In the genomic region with DNA sequence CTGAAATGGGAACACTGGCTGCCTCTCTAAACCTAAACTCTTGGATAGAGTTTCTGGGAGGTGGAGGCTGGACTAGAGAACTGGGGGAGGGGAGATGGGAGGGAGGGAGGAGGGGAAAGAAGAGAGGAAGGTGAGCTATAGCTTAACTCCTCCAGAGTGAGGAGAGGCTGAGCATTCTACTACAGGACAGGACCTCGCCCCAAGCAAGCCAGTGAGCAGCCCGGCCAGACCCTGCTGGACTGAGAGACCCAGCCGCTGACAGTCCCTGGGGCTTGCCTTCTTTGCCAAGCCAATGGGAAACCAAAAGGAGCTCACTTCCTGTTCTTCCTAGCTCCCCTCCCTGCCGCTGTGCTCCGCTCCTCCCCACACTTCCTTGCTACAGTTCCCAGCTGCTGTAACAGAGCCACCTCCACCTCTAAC, we compare ENCODE assay signal across 8 mouse cellular contexts. TPM values are rescaled to one million over a fixed set of nuclear protein-coding genes. Genes with fewer than 3 reads are reported as not detected.
DNase-seq lines count a peak whose midpoint lies in the region; ATAC-seq and TF ChIP-seq lines count a peak whose summit lies in the region.

No protein-coding gene starts in this region.

- in situ Hi-C loops in ES-E14 (cut with MboI; ENCODE audit: low sequenced_read_pairs in 2 of 2, unreplicated experiment in 2 of 2): no loop called here

- H3K4me3 ChIP-seq in ES-E14 (ENCODE audit: insufficient read depth in 1 of 2, low read depth in 1 of 2, low read length in 2 of 2, poor library complexity in 1 of 2, severe bottlenecking in 1 of 2): peak overlapping the region in 1 of 2 experiments; percentile 1; a peak in 1 of 4 replicates
- no peak overlapping the region for H3K4me3 ChIP-seq in limb, embryonic 14.5 days (replicated peaks; ENCODE audit: low read length)
- no peak overlapping the region; the same call in 1 of the 2 replicates for H3K4me3 ChIP-seq in layer of hippocampus, adult 2 months

- TF ChIP-seq POLR2A in limb, embryonic 14.5 days (IDR thresholded peaks at IDR 0.05; ENCODE audit: borderline replicate concordance, extremely low read depth, insufficient read depth, insufficient read length): no peak

- H3K27me3 ChIP-seq in limb, embryonic 14.5 days (ENCODE audit: control insufficient read depth, insufficient read depth, low read length): no peaks in the 10 kb centered on the region

- H3K4me2 ChIP-seq in limb, embryonic 14.5 days (replicated peaks; ENCODE audit: low read depth, low read length, severe bottlenecking): peak overlapping the region; percentile 29; the same call in 1 of the 2 replicates

- 11% methylated on average over 5 of the region's 5 CpGs for WGBS in limb, embryonic 14.5 days

- peak; percentile 45; the same call in 1 of the 2 replicates for ATAC-seq in limb, embryonic 14.5 days (ENCODE audit: low FRiP score, low read depth)

- peak overlapping the region; percentile 3; the same call in 1 of the 2 replicates for H3K9ac ChIP-seq in ES-E14 (ENCODE audit: insufficient read depth, low read depth, low read length, poor library complexity, severe bottlenecking)
- H3K9ac ChIP-seq in limb, embryonic 14.5 days (ENCODE audit: low read depth, low read length, severe bottlenecking): no peak overlapping the region

- no peak for DNase-seq in ES-E14 (ENCODE audit: low read depth, low spot score)
- DNase-seq in brain, adult 2 months (ENCODE audit: low read depth, low spot score): peak; percentile 68
- DNase-seq in heart, postnatal 10 days: peak; percentile 63 to 67
- peak; percentile 24 for DNase-seq in limb, embryonic 14.5 days (ENCODE audit: low spot score)
- no peak for DNase-seq in layer of hippocampus, adult 2 months (ENCODE audit: low spot score in 2 of 2)
- DNase-seq in urinary bladder, postnatal 14 days (ENCODE audit: low spot score): no peak
- DNase-seq in ovary, postnatal 10 days (ENCODE audit: low spot score): no peak
- no peak for DNase-seq in left cerebral cortex, adult 11 months (ENCODE audit: low spot score)

- peaks cover 2 to 12% of the 10 kb centered on the region in 2 experiments; a peak in 2 of 4 replicates for H3K4me1 ChIP-seq in ES-E14 (ENCODE audit: control insufficient read depth in 2 of 2, insufficient read depth in 2 of 2, low read length in 2 of 2, poor library complexity in 1 of 2)
- 0 out of 2 replicates have a peak, but pooled peaks cover 3% of the 10 kb centered on the region for H3K4me1 ChIP-seq in limb, embryonic 14.5 days (ENCODE audit: control insufficient read depth, insufficient read depth, low read length)

- no peaks in the 10 kb centered on the region for H3K9me3 ChIP-seq in ES-E14 (ENCODE audit: control insufficient read depth, insufficient read depth, low read depth, low read length)
- no peaks in the 10 kb centered on the region for H3K9me3 ChIP-seq in limb, embryonic 14.5 days (ENCODE audit: control insufficient read depth, low read length)

- peaks cover 7% of the 10 kb centered on the region; the same call in 1 of the 2 replicates for H3K36me3 ChIP-seq in ES-E14 (ENCODE audit: control insufficient read depth, insufficient read depth, low read length, poor library complexity, severe bottlenecking)
- H3K36me3 ChIP-seq in limb, embryonic 14.5 days (ENCODE audit: control insufficient read depth, insufficient read depth, low read length): peaks cover 14% of the 10 kb centered on the region

- H3K27ac ChIP-seq in ES-E14 (ENCODE audit: insufficient read depth, low read depth, low read length, poor library complexity, severe bottlenecking): no peak overlapping the region
- no peak overlapping the region for H3K27ac ChIP-seq in limb, embryonic 14.5 days (replicated peaks; ENCODE audit: low read depth, low read length)
- no peak overlapping the region for H3K27ac ChIP-seq in layer of hippocampus, adult 2 months

- intact Hi-C loops in heart, postnatal 10 days (cut with DNase I): no loop called here

- no peak for TF ChIP-seq CTCF in layer of hippocampus, adult 2 months (conservative IDR thresholded peaks at IDR 0.05)

TF ChIP-seq in ES-E14, 5 proteins besides CTCF, POLR2A, EP300 and RAD21:
- TF ChIP-seq ZC3H11A (IDR thresholded peaks at IDR 0.05; ENCODE audit: borderline replicate concordance, low read depth, low read length) (no peak), HCFC1 (IDR thresholded peaks at IDR 0.05; ENCODE audit: borderline replicate concordance, insufficient read depth, low read length) (no peak), MAFK (IDR thresholded peaks at IDR 0.05; ENCODE audit: insufficient read depth, low read depth, low read length) (no peak), CHD2 (IDR thresholded peaks at IDR 0.05; ENCODE audit: low read depth, low read length) (no peak), ZNF384 (IDR thresholded peaks at IDR 0.05; ENCODE audit: low read depth, low read length) (no peak)

RNA-seq across cellular contexts. Expression of a gene that starts 19.6 kb away (rescaled TPM):
- 4.3 and 4.4 TPM in 2 replicates for total RNA-seq in ES-E14 (2012; rRNA removed)
- 10 to 100 TPM in 1 of 2 experiments, 1 to 10 TPM in 1; 9.6 to 12.2 TPM for total RNA-seq in heart, postnatal 10 days (2021)
- polyA plus RNA-seq in limb, embryonic 14.5 days (2012; rRNA removed): 7.1 and 7.6 TPM in 2 replicates
- 7.8 and 9.3 TPM in 2 replicates for polyA plus RNA-seq in limb, embryonic 14.5 days (2014; fragmentation: Nextera tagmentation; extraction: Ambion mirVana)
- 100 to 1,000 TPM; 622 to 629 TPM for total RNA-seq in layer of hippocampus, adult 2 months (2021)

RNA-seq across cellular contexts. Expression of a gene that starts 37.8 kb away (rescaled TPM):
- total RNA-seq in ES-E14 (2012; rRNA removed): 47.6 and 63.3 TPM in 2 replicates
- total RNA-seq in heart, postnatal 10 days (2021): 10 to 100 TPM; 51.6 to 57.8 TPM
- polyA plus RNA-seq in limb, embryonic 14.5 days (2012; rRNA removed): 67.7 and 75.6 TPM in 2 replicates
- polyA plus RNA-seq in limb, embryonic 14.5 days (2014; fragmentation: Nextera tagmentation; extraction: Ambion mirVana): 51.2 and 67.2 TPM in 2 replicates
- total RNA-seq in layer of hippocampus, adult 2 months (2021): 100 to 1,000 TPM; 148 to 162 TPM

RNA-seq across cellular contexts. Expression of a gene that starts 46.2 kb away (rescaled TPM):
- total RNA-seq in ES-E14 (2012; rRNA removed): 7.6 and 8.8 TPM in 2 replicates
- total RNA-seq in heart, postnatal 10 days (2021): 10 to 100 TPM; 23.5 to 25.0 TPM
- polyA plus RNA-seq in limb, embryonic 14.5 days (2012; rRNA removed): 12.4 and 13.0 TPM in 2 replicates
- polyA plus RNA-seq in limb, embryonic 14.5 days (2014; fragmentation: Nextera tagmentation; extraction: Ambion mirVana): 7.6 and 10.3 TPM in 2 replicates
- total RNA-seq in layer of hippocampus, adult 2 months (2021): 100 to 1,000 TPM; 106 to 110 TPM

RNA-seq across cellular contexts. Expression of a gene that starts 48.5 kb away (rescaled TPM):
- 8.3 and 11.3 TPM in 2 replicates for total RNA-seq in ES-E14 (2012; rRNA removed)
- total RNA-seq in heart, postnatal 10 days (2021): 1 to 10 TPM; 1.3 to 1.6 TPM
- polyA plus RNA-seq in limb, embryonic 14.5 days (2012; rRNA removed): 5.4 and 7.1 TPM in 2 replicates
- polyA plus RNA-seq in limb, embryonic 14.5 days (2014; fragmentation: Nextera tagmentation; extraction: Ambion mirVana): 12.0 and 20.1 TPM in 2 replicates
- total RNA-seq in layer of hippocampus, adult 2 months (2021): 100 to 1,000 TPM; 360 to 396 TPM

Comparison
In these comparisons a context has a peak if more than half of its experiments do, and no peak if none do; other contexts are left out.
1. DNase-seq: peak in brain, adult 2 months (single experiment), heart, postnatal 10 days (2 of 2) and limb, embryonic 14.5 days (single experiment); none in ES-E14 (single experiment), layer of hippocampus, adult 2 months (0 of 2), urinary bladder, postnatal 14 days (single experiment), ovary, postnatal 10 days (single experiment) and left cerebral cortex, adult 11 months (single experiment).
2. RNA of a gene that starts 19.6 kb away (total RNA-seq): 622 to 629 TPM in layer of hippocampus, adult 2 months; 9.6 to 12.2 TPM in heart, postnatal 10 days and 4.3 to 4.4 TPM in ES-E14; every median in the first group is over 10 times any median in the second.
3. RNA of a gene that starts 46.2 kb away (total RNA-seq): 106 to 110 TPM in layer of hippocampus, adult 2 months; 23.5 to 25.0 TPM in heart, postnatal 10 days and 7.6 to 8.8 TPM in ES-E14; every median in the first group is over 4 times any median in the second.